Mouse (Mus musculus) liver, postnatal 0 days (tissue): ENCODE measurements around the gene Gm13276.
"Not testable (repeated sequence)": the region's sequence is repeated elsewhere in the genome, so short reads cannot be mapped to it uniquely, and the experiment has no call there.

ENCODE experiments used
- CTCF ChIP-seq: sonication (generic); IDR thresholded peaks from 2 replicates; pipeline ENCODE4 v1.5.1; 2016; ENCODE audit warnings: antibody characterized with exemption, low read depth
- EP300 ChIP-seq: IDR thresholded peaks from 2 replicates; pipeline ENCODE4 v1.6.1; 2016; ENCODE audit warnings: antibody characterized with exemption, low read depth, mild to moderate bottlenecking

DNA sequence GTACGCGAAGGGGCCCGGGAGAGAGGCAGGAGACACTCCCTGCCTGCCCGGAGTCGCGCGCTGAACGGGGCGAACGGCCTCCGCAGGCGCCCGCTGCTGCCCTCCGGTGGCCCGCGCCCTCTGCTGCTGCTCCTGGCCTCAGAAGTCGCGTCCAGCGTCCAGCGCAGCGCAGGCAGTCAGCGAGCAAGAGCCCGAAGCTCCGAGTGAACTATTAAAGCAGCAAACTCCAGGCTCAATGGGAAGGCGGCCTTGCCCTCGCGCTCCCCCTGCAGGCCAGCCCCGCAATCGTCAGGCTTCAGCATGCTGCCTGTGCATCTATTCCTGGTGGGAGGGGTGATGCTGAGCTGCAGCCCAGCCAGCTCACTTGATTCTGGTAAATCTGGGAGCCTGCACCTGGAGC, 6.0 kb upstream of the Gm13276 start, which contains the start of gene Gm13272:
- TF ChIP-seq CTCF, EP300: not testable (repeated sequence)
